Mouse (Mus musculus) CH12.LX (cell line): ENCODE results near the gene 1700113H08Rik.

Source experiments
- CTCF ChIP-seq, 2 experiments: IDR thresholded peaks in 1 of 2; conservative IDR thresholded peaks in 1 of 2; 2 replicates each; pipeline ENCODE4 v1.5.1; 2011 to 2012; ENCODE audit warnings: low read depth in 2 of 2, low read length in 2 of 2, improper control_type of control experiment in 1 of 2, inconsistent platforms in 1 of 2, mild to moderate bottlenecking in 1 of 2, moderate library complexity in 1 of 2
- POLR2A ChIP-seq: IDR thresholded peaks from 2 replicates; pipeline ENCODE4 v1.6.1; 2011; ENCODE audit warnings: low read depth, mild to moderate bottlenecking, improper control_type of control experiment, low read length

DNA sequence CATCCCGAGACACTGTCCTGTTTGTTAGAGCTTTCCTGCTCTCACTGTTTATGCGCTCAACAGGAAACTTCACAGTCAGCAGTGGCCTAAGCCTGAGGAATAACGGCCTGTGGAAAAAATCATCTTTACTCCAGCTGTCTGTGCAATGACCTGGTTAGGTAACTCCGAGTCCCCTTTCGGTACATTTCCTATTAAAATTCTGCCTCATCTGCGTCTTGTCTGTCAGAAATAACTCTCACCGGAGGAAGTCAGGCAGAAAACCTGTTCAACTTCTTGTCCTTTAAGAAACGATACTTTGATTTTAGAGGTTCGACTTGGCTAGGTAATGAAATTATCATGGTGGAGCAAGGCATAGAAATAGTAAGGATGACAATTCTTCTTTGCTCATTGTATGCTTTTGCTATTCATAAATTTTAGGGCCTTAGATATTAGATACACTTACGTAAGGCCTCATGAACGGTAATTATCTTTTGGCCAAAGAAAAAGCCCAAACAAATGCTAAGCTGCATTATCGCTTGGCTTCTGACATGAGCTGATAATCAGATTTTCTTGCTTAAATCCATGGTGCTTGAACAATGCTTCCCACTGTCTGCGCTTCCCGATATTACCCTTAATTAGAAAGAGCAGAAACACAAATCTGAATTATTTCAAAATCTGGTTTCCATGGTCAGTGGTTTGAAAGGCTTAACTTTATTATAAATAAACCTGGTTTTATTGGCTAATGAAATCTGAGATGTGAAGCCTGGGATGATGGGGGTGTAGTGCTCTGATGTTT is 96.1 kb downstream of the 1700113H08Rik start:
- TF ChIP-seq POLR2A (no peak), CTCF (conservative IDR thresholded peaks at IDR 0.05 in 1 of 2, IDR thresholded peaks at IDR 0.05 in 1 of 2; ENCODE audit: low read depth in 2 of 2, low read length in 2 of 2) (no peak)
